Mouse (Mus musculus): Measurements from ENCODE around the gene Glyat.

GRCm38 (mm10) chr19:12585310-12585709 lies 47.8 kb upstream of the Glyat start:
- TF ChIP-seq CTCF (IDR thresholded peaks at IDR 0.05) (no peak), POLR2A (IDR thresholded peaks at IDR 0.05; ENCODE audit: insufficient read depth, low read depth, low read length) (no peak), EP300 (IDR thresholded peaks at IDR 0.05; ENCODE audit: insufficient read depth, low read depth, low read length) (no peak)
